Mouse (Mus musculus): ENCODE measurements at regions not wholly inside any gene's neighbourhood (a gene's known extent, or its start where the extent isn't known, plus 50 kb on each side); places are given as distances from the start of the nearest gene placed in this dataset.

DNA sequence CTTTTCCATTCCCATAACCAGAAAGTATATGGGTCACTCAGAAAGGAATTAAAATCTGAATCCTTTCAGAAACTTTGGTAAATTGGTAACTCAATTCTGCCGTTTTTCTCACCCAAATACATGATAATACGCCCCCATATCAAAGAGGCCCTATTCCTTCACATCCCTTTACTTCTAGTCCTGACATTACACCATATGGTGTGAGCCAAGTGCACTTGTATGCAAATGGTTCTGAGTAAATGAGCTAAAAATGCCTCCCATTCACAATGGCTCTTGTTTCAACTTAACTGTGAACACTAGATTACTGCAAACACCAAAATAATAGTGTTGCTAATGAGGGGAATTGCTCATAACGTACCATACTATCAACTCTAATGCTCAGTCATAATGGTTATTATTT lies 201.7 kb upstream of the Acvr2a start:
- no peak overlapping the region for H3K4me3 ChIP-seq (replicated peaks)
- no peak for ATAC-seq (ENCODE audit: low FRiP score)
- WGBS, result 62% methylated on average over 3 of the region's 3 CpGs
- 0 out of 2 replicates have a peak, but pooled peaks cover 5% of the 10 kb centered on the region for H3K4me1 ChIP-seq
- no peaks in the 10 kb centered on the region for H3K36me3 ChIP-seq
- H3K4me2 ChIP-seq, result no peak overlapping the region
- no peaks in the 10 kb centered on the region for H3K27me3 ChIP-seq (replicated peaks)
- no peaks in the 10 kb centered on the region for H3K9me3 ChIP-seq (replicated peaks)
- no peak overlapping the region for H3K27ac ChIP-seq (replicated peaks)
- no peak overlapping the region for H3K9ac ChIP-seq (replicated peaks)

DNA sequence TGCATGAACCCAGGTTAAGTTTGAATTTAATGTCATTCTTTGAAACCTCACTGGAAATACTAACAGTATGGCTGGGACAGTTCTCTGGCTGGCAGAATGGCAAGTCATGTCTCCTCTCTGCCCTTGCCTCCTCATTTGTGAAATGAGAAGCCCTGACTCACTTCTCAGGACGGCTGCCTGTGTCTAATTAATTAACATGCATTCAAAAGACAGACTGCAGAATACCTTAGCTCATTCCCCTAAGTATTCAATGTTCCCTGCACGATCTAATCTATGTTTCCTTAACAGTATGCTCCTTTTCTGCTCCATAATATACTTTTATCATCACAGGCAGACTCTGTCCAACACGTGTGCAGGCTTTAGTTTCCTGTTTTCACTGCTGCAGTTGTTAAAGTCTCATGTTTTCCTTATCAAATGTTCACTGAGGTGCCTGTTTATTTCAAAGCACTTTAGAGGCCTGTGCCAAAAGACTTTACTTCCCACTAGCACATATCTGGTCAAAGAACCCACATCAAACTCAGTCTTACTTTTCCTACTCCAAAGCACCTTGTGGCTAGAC lies 196.7 kb upstream of the Acvr2a start:
- ATAC-seq (ENCODE audit: low FRiP score), result no peak
- H3K27me3 ChIP-seq (replicated peaks), result no peaks in the 10 kb centered on the region
- H3K9me3 ChIP-seq (replicated peaks), result no peaks in the 10 kb centered on the region

DNA sequence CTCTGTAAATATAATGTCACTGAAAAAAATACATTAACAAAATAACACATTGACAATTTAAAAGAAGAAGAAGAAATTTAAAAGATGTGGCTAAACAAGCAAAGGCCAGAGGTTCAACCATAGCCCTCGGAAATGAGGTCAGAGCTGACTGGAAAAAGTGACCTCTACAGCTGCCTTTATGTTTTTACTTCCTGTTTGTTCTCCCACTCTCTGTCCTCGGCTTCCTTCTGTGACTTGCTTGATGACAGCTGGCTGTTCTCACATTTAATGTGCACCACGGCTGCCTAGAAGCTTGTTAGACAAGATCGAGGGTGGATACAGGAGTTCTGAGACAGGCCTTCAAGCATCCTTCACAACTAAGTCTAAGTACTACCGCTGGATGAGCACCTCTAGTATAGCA lies 194.9 kb upstream of the Acvr2a start:
- H3K27me3 ChIP-seq (replicated peaks), result no peaks in the 10 kb centered on the region
- no peak overlapping the region for H3K4me2 ChIP-seq
- 57% methylated on average over 5 of the region's 5 CpGs for WGBS
- H3K27ac ChIP-seq (replicated peaks), result no peak overlapping the region
- no peaks in the 10 kb centered on the region for H3K36me3 ChIP-seq
- no peak overlapping the region for H3K4me3 ChIP-seq (replicated peaks)
- H3K9me3 ChIP-seq (replicated peaks), result no peaks in the 10 kb centered on the region
- H3K9ac ChIP-seq (replicated peaks), result no peak overlapping the region
- no peak for ATAC-seq (ENCODE audit: low FRiP score)
- H3K4me1 ChIP-seq, result no peaks in the 10 kb centered on the region

More for the DNA sequence above, 196.7 kb upstream of the Acvr2a start:
- 40% methylated on average over 3 of the region's 3 CpGs for WGBS
- Histone ChIP-seq H3K4me3 (replicated peaks) (no peak overlapping the region), H3K36me3 (no peaks in the 10 kb centered on the region), H3K4me2 (no peak overlapping the region), H3K27ac (replicated peaks) (no peak overlapping the region), H3K4me1 (no peaks in the 10 kb centered on the region), H3K9ac (replicated peaks) (no peak overlapping the region)

DNA sequence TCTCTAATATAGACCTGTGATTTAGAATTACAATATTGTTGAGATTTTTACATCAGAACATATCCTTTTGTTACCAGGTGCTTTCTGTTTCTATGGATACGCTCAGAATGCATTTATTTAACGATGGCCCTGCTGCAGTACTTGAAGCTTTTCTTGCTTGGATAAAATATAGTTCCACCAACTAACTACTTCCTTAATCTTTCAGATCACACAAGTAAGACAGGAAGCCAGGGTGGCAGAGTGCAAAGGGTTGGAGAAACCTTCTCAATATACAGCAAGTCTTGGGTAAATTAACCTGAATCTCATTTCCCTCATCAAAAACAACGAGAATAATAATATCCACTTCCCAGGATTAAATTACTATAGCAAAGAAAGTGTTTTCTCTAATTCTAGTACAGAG lies 193.1 kb upstream of the Acvr2a start:
- Histone ChIP-seq H3K36me3 (no peaks in the 10 kb centered on the region), H3K9me3 (replicated peaks) (no peaks in the 10 kb centered on the region), H3K4me2 (no peak overlapping the region), H3K27me3 (replicated peaks) (no peaks in the 10 kb centered on the region), H3K27ac (replicated peaks) (no peak overlapping the region), H3K9ac (replicated peaks) (no peak overlapping the region), H3K4me3 (replicated peaks) (no peak overlapping the region), H3K4me1 (no peaks in the 10 kb centered on the region)
- ATAC-seq (ENCODE audit: low FRiP score), result no peak
- WGBS, result 58% methylated on average over 3 of the region's 3 CpGs

DNA sequence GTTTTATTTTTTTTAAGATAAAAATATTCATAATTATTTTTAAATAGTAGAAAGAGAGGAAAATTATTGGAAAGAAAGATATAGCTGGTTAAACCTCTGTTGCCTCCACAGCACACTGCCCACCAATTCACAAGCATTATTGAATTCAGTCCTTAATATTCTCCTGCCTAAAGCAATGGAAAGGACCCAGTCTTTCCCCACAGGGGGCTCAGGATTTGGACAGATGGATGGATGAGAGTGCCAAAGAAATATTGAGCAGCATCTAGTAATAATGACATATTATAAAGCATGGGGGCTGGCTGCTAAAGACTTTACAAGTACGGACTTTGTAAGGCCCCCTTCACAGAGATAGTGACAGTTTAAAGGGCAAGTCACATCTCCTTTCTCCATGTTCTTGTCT lies 191.6 kb upstream of the Acvr2a start:
- H3K9ac ChIP-seq (replicated peaks), result no peak overlapping the region
- no peaks in the 10 kb centered on the region for H3K36me3 ChIP-seq
- H3K9me3 ChIP-seq (replicated peaks), result no peaks in the 10 kb centered on the region
- no peak overlapping the region for H3K4me2 ChIP-seq
- no peak overlapping the region for H3K4me3 ChIP-seq (replicated peaks)
- no peak for ATAC-seq (ENCODE audit: low FRiP score)
- 81% methylated on average over 1 of the region's 1 CpGs for WGBS
- H3K27ac ChIP-seq (replicated peaks), result no peak overlapping the region
- no peaks in the 10 kb centered on the region for H3K27me3 ChIP-seq (replicated peaks)
- no peaks in the 10 kb centered on the region for H3K4me1 ChIP-seq

DNA sequence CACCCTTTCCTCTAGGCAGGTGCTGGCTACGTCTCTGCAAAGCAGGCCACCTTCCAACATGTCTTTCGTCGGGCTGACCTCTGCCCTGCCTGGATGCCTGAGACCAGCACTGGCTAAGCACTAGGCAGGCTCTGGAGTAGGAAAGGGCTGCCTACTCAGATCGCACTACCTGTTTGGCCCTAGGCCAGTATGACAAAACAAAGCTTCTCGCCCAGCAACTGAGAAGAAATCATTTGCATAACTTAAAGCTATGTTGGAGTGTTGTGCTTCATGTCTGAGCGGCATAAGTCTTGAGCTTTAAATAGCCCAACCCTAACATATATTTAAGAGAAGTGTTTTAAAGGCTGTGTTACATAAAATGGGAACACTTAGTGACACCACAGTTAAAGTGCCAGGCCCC lies 189.9 kb upstream of the Acvr2a start:
- WGBS, result 72% methylated on average over 6 of the region's 6 CpGs
- ATAC-seq (ENCODE audit: low FRiP score), result no peak

DNA sequence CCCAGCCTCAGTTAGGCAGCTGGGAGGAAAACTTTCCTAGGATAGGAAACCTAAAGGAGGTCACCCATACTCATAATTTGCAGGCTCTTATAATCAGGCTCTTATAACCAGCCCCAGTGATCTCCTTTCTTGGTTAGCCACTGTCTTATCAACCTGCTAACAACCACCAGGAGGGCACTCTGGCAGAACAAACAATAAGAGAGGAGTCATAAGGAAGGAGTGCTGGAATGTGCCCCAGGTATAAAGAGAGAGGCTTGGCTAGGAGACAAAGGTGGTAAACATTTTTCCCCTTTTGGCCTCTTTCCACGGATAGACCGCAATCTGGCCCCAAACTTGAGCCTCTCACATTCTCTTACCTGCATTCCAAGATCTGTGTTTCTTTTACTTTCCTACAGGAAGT lies 189.4 kb upstream of the Acvr2a start:
- H3K4me3 ChIP-seq (replicated peaks), result no peak overlapping the region
- no peak overlapping the region for H3K4me2 ChIP-seq
- no peak overlapping the region for H3K9ac ChIP-seq (replicated peaks)
- no peaks in the 10 kb centered on the region for H3K36me3 ChIP-seq
- WGBS, result 90% methylated on average over 2 of the region's 2 CpGs
- no peaks in the 10 kb centered on the region for H3K9me3 ChIP-seq (replicated peaks)
- no peak overlapping the region for H3K27ac ChIP-seq (replicated peaks)
- no peaks in the 10 kb centered on the region for H3K27me3 ChIP-seq (replicated peaks)
- H3K4me1 ChIP-seq, result peaks cover 6% of the 10 kb centered on the region
- no peak for ATAC-seq (ENCODE audit: low FRiP score)

More for the DNA sequence above, 189.9 kb upstream of the Acvr2a start:
- Histone ChIP-seq H3K9me3 (replicated peaks) (no peaks in the 10 kb centered on the region), H3K27me3 (replicated peaks) (no peaks in the 10 kb centered on the region), H3K4me2 (no peak overlapping the region), H3K4me1 (peaks cover 2% of the 10 kb centered on the region; the same call in 1 of the 2 replicates), H3K36me3 (no peaks in the 10 kb centered on the region), H3K27ac (replicated peaks) (no peak overlapping the region), H3K9ac (replicated peaks) (no peak overlapping the region), H3K4me3 (replicated peaks) (no peak overlapping the region)

DNA sequence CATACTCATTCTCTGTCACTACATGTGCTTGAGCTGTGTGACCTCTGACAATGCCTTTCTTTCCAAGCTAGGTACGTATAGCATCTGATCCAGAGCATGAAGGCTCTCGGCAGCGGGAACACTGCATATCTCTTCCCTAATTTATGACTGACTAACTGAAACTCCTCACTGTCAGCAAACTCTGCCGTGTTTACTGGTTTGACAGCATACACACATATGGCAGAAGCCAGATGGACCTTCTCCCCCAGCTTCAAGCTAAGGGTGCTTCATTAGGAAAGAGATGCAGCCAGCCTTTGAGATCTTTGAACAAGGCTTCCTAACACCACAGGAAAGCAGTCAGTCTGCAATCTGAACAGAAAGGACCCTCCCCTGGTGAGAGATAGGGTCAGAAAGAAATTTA lies 186.9 kb upstream of the Acvr2a start:
- no peaks in the 10 kb centered on the region for H3K9me3 ChIP-seq (replicated peaks)
- no peak overlapping the region for H3K4me2 ChIP-seq
- 43% methylated on average over 4 of the region's 4 CpGs for WGBS
- H3K27ac ChIP-seq (replicated peaks), result no peak overlapping the region
- no peak for ATAC-seq (ENCODE audit: low FRiP score)
- H3K36me3 ChIP-seq, result no peaks in the 10 kb centered on the region
- no peaks in the 10 kb centered on the region for H3K27me3 ChIP-seq (replicated peaks)
- H3K9ac ChIP-seq (replicated peaks), result no peak overlapping the region
- no peak overlapping the region for H3K4me3 ChIP-seq (replicated peaks)
- peaks cover 8% of the 10 kb centered on the region for H3K4me1 ChIP-seq

DNA sequence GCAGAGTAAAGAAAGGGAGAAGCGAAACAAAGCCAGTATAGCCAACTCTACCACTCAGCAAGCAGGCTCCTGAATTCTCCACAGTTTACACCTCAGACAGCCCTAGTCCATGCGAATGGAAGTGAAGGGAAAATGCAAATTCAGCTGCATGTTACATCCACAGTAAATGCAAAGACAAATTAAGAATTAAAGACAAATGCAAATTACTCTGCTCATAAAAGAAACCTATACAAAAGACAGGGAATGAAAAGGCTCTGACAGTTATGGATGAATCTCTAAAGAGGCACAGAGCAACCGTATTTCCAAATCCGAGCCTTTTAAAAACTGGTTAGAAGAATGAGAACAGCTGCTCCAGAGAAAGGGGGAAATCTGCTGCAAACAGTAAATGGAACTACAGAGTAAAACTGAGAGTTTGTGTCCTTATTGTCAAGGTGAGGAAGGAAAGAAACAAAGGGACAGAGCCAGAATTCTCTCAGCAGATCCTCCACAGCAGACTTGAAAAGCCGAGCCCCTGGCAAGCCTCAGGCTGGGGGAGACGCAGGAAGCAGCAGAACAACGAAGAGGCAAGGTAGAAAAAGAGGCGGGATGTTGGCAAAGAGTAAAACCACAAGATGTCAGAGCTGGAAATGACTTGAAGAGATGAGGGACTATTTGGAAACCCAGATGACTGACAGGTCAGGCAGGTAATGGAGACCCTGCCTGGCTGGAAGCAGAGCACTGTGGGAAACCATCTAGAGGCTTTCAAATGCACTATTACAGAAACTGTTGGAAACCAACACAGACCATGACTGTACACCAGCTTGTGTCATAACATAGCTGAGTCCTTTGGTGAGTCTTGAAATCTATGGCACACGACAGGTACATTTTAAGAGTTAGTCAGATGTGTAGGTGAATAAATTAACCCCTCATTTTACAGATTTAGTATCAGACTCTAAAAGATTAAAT lies 184.5 kb upstream of the Acvr2a start:
- Histone ChIP-seq H3K27me3 (replicated peaks) (no peaks in the 10 kb centered on the region), H3K9me3 (replicated peaks) (no peaks in the 10 kb centered on the region), H3K4me3 (replicated peaks) (no peak overlapping the region), H3K4me1 (peaks cover 8% of the 10 kb centered on the region), H3K4me2 (peak overlapping the region; percentile 29; the same call in 1 of the 2 replicates), H3K36me3 (no peaks in the 10 kb centered on the region), H3K27ac (replicated peaks) (no peak overlapping the region), H3K9ac (replicated peaks) (no peak overlapping the region)
- ATAC-seq (ENCODE audit: low FRiP score), result no peak
- WGBS, result 26% methylated on average over 9 of the region's 9 CpGs

DNA sequence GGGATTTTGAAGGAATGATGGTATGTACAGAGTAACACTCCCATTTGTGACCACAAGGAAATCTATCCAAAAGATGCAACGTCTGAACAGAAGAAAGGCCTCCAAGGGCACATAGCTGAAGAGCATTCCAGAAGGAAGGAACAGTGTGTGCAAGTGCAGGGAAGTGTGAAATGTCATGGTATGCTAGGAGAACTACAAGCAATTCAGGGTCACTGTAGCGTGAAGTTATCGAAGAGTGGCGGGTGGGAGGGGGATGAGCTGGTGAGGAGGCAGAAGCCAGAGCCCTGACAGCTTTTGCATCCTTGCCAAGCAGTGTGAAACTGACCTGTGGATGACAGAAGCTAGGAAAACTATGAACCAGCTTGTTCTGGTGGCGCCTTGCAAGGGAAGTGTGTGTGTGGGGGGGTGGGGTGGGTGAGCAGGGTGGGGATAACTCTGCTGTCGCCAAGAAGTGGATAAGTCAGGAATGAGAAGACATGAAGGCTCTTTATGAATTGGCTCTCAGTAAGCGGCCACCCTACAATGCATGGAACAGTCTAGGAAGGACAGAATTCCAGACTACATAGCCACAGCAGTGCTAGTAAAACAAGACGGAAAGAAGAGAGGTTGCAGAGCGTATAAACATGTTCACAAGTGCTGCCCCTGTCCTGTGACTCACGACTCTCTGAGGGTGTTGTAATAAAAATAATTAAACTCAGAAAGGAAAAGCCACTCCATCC lies 179.3 kb upstream of the Acvr2a start:
- WGBS, result 41% methylated on average over 10 of the region's 10 CpGs
- Histone ChIP-seq H3K36me3 (no peaks in the 10 kb centered on the region), H3K4me2 (no peak overlapping the region), H3K27me3 (replicated peaks) (no peaks in the 10 kb centered on the region), H3K9ac (replicated peaks) (no peak overlapping the region), H3K4me3 (replicated peaks) (no peak overlapping the region), H3K9me3 (replicated peaks) (no peaks in the 10 kb centered on the region), H3K4me1 (peaks cover under 1% of the 10 kb centered on the region; the same call in 1 of the 2 replicates), H3K27ac (replicated peaks) (no peak overlapping the region)
- no peak for ATAC-seq (ENCODE audit: low FRiP score)

DNA sequence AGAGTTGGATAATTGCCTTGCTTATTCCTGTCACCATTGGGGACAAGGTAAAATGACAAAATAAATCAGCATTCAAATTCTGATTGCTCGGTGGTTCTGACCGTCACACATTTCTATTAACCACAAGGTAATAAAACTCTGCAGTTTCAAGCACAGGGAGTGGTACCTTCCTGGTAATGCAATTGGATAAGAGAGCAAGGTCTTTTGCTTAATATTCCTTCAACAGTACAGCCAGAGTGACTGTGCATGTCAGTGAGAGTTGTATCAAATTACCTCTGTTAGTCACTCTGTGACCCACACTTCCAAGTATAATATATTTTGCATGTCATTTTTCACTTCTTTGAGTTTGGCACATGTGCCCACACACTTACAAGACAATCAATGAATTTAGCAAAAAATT lies 177.8 kb upstream of the Acvr2a start:
- Histone ChIP-seq H3K4me1 (no peaks in the 10 kb centered on the region), H3K4me3 (replicated peaks) (no peak overlapping the region), H3K4me2 (no peak overlapping the region), H3K9ac (replicated peaks) (no peak overlapping the region), H3K27ac (replicated peaks) (no peak overlapping the region), H3K27me3 (replicated peaks) (no peaks in the 10 kb centered on the region), H3K9me3 (replicated peaks) (no peaks in the 10 kb centered on the region), H3K36me3 (no peaks in the 10 kb centered on the region)
- WGBS, result 22% methylated on average over 2 of the region's 2 CpGs
- no peak for ATAC-seq (ENCODE audit: low FRiP score)

DNA sequence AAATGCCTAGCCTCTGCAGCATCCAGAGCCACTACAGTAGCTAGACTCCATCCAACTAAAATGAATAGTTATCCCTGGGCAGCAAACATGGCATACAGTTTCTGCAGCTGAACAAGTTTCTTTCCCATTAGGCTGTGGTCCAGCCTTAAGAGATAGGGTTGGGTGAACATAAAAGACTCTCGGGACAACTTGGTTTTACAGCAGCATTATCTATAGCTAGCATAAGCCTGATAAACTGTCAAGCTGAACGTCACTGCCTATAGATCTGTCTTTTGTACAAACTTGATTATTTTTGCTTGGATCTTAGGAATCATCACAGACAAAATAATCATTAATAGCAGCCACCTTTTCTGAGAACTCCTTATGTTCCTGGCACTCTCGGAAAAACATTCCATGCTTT lies 169.8 kb upstream of the Acvr2a start:
- H3K9ac ChIP-seq (replicated peaks), result no peak overlapping the region
- H3K36me3 ChIP-seq, result no peaks in the 10 kb centered on the region
- H3K27ac ChIP-seq (replicated peaks), result no peak overlapping the region
- H3K27me3 ChIP-seq (replicated peaks), result no peaks in the 10 kb centered on the region
- no peak overlapping the region for H3K4me3 ChIP-seq (replicated peaks)
- no peaks in the 10 kb centered on the region for H3K4me1 ChIP-seq
- 81% methylated on average over 3 of the region's 3 CpGs for WGBS
- H3K4me2 ChIP-seq, result no peak overlapping the region
- ATAC-seq (ENCODE audit: low FRiP score), result no peak
- H3K9me3 ChIP-seq (replicated peaks), result no peaks in the 10 kb centered on the region

Measured in neural tube, embryonic 15.5 days (tissue).